Mouse (Mus musculus): ENCODE results near the gene Cmc2. TPM values are rescaled to one million over a fixed set of nuclear protein-coding genes. Genes with fewer than 3 reads are reported as not detected.

The Cmc2 gene
- polyA plus RNA-seq, 1 experiment = 2.6 TPM

DNA sequence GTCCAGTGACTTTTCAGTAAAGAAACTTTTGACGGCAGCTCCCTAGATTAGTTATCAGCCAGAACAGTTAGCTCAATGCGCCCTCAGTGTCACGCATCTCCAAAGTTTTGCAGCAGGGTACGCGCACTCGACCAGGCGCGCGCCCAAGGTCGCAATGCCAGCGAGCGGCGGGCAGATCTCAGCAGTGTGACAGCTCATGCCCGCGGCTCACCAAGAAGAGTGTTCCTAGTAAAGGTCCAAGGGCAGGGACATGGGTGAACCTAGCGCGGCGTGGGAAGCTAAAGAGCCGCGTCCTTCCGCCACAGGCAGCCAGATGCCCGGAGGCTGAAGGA is 284 bp downstream of the Cmc2 start:
- Histone ChIP-seq H3K4me1 (ENCODE audit: control insufficient read depth, insufficient read depth, insufficient read length, low read length) (peaks cover 4% of the 10 kb centered on the region; the same call in 1 of the 2 replicates), H3K27ac (ENCODE audit: insufficient read depth, low read depth, low read length) (peak overlapping the region; percentile 69), H3K27me3 (ENCODE audit: control insufficient read depth, insufficient read depth, low read length) (no peaks in the 10 kb centered on the region), H3K36me3 (ENCODE audit: control insufficient read depth, insufficient read depth, low read length) (no peaks in the 10 kb centered on the region), H3K4me3 (ENCODE audit: low read depth, low read length) (peak overlapping the region; percentile 89)
- TF ChIP-seq CTCF (IDR thresholded peaks at IDR 0.05; ENCODE audit: extremely low read depth, insufficient read length, insufficient replicate concordance, low read depth, low read length) = no peak
- TF ChIP-seq POLR2A (IDR thresholded peaks at IDR 0.05; ENCODE audit: low read depth, low read length) = no peak
- 1% methylated on average over 22 of the region's 22 CpGs for WGBS

DNA sequence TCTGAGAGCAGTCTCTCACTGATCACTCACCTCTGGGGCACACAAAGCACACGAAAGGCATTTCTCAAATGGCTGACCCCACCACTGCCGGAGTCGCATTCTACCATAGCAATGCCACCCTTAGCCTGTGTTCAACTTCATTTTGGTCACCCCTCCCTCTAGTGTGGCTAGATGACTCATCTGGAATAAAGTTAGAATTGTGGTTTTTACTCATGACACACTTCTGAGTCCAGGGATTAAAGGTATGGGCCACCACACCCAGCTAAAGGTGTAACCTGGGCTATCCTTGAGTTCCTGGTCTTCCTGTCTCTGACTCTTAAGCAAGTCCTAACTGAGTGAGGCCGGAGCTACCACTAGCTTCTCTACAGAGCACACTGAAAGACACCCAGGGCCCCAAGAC is 15.4 kb downstream of the Cmc2 start:
- Histone ChIP-seq H3K36me3 (ENCODE audit: control insufficient read depth, insufficient read depth, low read length) (peaks cover 13% of the 10 kb centered on the region; the same call in 1 of the 2 replicates), H3K4me1 (ENCODE audit: control insufficient read depth, insufficient read depth, insufficient read length, low read length) (no peaks in the 10 kb centered on the region), H3K27ac (ENCODE audit: insufficient read depth, low read depth, low read length) (no peak overlapping the region), H3K4me3 (ENCODE audit: low read depth, low read length) (no peak overlapping the region), H3K27me3 (ENCODE audit: control insufficient read depth, insufficient read depth, low read length) (no peaks in the 10 kb centered on the region)
- TF ChIP-seq CTCF (IDR thresholded peaks at IDR 0.05; ENCODE audit: extremely low read depth, insufficient read length, insufficient replicate concordance, low read depth, low read length) (no peak), POLR2A (IDR thresholded peaks at IDR 0.05; ENCODE audit: low read depth, low read length) (no peak)
- 94% methylated on average over 4 of the region's 4 CpGs for WGBS

- Histone ChIP-seq H3K27ac (ENCODE audit: insufficient read depth, low read depth, low read length) (0 out of 2 replicates have a peak overlapping the region, but pooled peaks have one; percentile 46), H3K36me3 (ENCODE audit: control insufficient read depth, insufficient read depth, low read length) (peaks cover 10% of the 10 kb centered on the region; the same call in 1 of the 2 replicates), H3K27me3 (ENCODE audit: control insufficient read depth, insufficient read depth, low read length) (no peaks in the 10 kb centered on the region), H3K4me3 (ENCODE audit: low read depth, low read length) (no peak overlapping the region), H3K4me1 (ENCODE audit: control insufficient read depth, insufficient read depth, insufficient read length, low read length) (no peaks in the 10 kb centered on the region)
- no peak for TF ChIP-seq POLR2A (IDR thresholded peaks at IDR 0.05; ENCODE audit: low read depth, low read length)
- no peak for TF ChIP-seq CTCF (IDR thresholded peaks at IDR 0.05; ENCODE audit: extremely low read depth, insufficient read length, insufficient replicate concordance, low read depth, low read length)
- WGBS = 89% methylated on average over 4 of the region's 4 CpGs
Measured at GRCm38 (mm10) chr8:116905252-116905651, 16.0 kb downstream of the Cmc2 start.

- peak overlapping the region; percentile 46; the same call in 1 of the 2 replicates for H3K27ac ChIP-seq (ENCODE audit: insufficient read depth, low read depth, low read length)
- no peaks in the 10 kb centered on the region for H3K27me3 ChIP-seq (ENCODE audit: control insufficient read depth, insufficient read depth, low read length)
- no peaks in the 10 kb centered on the region for H3K4me1 ChIP-seq (ENCODE audit: control insufficient read depth, insufficient read depth, insufficient read length, low read length)
- peaks cover 10% of the 10 kb centered on the region; the same call in 1 of the 2 replicates for H3K36me3 ChIP-seq (ENCODE audit: control insufficient read depth, insufficient read depth, low read length)
- TF ChIP-seq CTCF (IDR thresholded peaks at IDR 0.05; ENCODE audit: extremely low read depth, insufficient read length, insufficient replicate concordance, low read depth, low read length) (no peak), POLR2A (IDR thresholded peaks at IDR 0.05; ENCODE audit: low read depth, low read length) (no peak)
- over 99% methylated on average over 4 of the region's 4 CpGs for whole genome bisulfite sequencing
- H3K4me3 ChIP-seq (ENCODE audit: low read depth, low read length) = no peak overlapping the region
Measured at GRCm38 (mm10) chr8:116904736-116905135, 16.5 kb downstream of the Cmc2 start.

DNA sequence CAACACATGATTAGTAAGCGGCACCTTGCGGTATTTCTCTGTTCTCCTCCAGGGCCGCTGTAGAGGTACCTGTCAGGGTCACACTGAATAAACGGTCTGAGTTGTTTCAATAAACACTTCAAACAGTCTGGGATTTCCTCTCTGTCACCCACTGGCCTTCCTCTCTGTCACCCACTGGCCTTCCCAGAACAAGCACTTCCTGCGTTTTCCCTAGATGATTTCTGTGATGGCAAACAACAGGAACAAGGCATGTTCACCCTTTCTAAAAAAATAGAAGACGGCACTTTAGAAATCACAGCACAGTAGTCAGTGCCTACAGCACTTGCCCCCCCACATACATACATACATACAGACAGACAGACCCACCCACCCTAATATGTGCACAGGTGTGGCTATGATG is 25.7 kb downstream of the Cmc2 start:
- H3K4me1 ChIP-seq (ENCODE audit: control insufficient read depth, insufficient read depth, insufficient read length, low read length) = peaks cover 7% of the 10 kb centered on the region; the same call in 1 of the 2 replicates
- 93% methylated on average over 6 of the region's 6 CpGs for WGBS
- H3K4me3 ChIP-seq (ENCODE audit: low read depth, low read length) = no peak overlapping the region
- H3K36me3 ChIP-seq (ENCODE audit: control insufficient read depth, insufficient read depth, low read length) = peaks cover 2% of the 10 kb centered on the region; the same call in 1 of the 2 replicates
- TF ChIP-seq POLR2A (IDR thresholded peaks at IDR 0.05; ENCODE audit: low read depth, low read length) = no peak
- TF ChIP-seq CTCF (IDR thresholded peaks at IDR 0.05; ENCODE audit: extremely low read depth, insufficient read length, insufficient replicate concordance, low read depth, low read length) = no peak
- H3K27ac ChIP-seq (ENCODE audit: insufficient read depth, low read depth, low read length) = no peak overlapping the region
- H3K27me3 ChIP-seq (ENCODE audit: control insufficient read depth, insufficient read depth, low read length) = no peaks in the 10 kb centered on the region

DNA sequence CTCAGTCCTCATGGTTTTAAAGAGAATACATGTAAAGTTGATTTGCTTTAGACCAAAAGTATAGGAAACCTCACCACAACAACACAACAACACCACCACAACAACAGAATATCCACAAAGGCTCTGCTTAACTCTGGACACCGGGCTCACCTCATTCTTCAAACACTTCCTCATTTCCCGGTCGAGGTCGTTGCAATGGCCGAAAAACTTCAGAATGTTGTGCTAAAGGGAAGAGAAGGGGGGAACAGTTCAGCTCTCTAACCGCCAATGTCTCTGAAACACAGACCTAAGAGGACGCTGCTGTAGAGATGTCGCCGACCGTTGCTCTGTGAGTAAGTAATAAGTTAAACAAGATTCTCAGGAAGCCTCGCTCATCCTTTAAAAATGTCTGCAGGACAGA is 27.3 kb downstream of the Cmc2 start:
- Histone ChIP-seq H3K27ac (ENCODE audit: insufficient read depth, low read depth, low read length) (no peak overlapping the region), H3K4me1 (ENCODE audit: control insufficient read depth, insufficient read depth, insufficient read length, low read length) (peaks cover 7% of the 10 kb centered on the region; the same call in 1 of the 2 replicates), H3K4me3 (ENCODE audit: low read depth, low read length) (no peak overlapping the region), H3K36me3 (ENCODE audit: control insufficient read depth, insufficient read depth, low read length) (peaks cover 6% of the 10 kb centered on the region), H3K27me3 (ENCODE audit: control insufficient read depth, insufficient read depth, low read length) (no peaks in the 10 kb centered on the region)
- TF ChIP-seq POLR2A (IDR thresholded peaks at IDR 0.05; ENCODE audit: low read depth, low read length) (no peak), CTCF (IDR thresholded peaks at IDR 0.05; ENCODE audit: extremely low read depth, insufficient read length, insufficient replicate concordance, low read depth, low read length) (no peak)
- WGBS = 80% methylated on average over 11 of the region's 11 CpGs

- no peaks in the 10 kb centered on the region for H3K27me3 ChIP-seq (ENCODE audit: control insufficient read depth, insufficient read depth, low read length)
- H3K27ac ChIP-seq (ENCODE audit: insufficient read depth, low read depth, low read length) = no peak overlapping the region
- H3K36me3 ChIP-seq (ENCODE audit: control insufficient read depth, insufficient read depth, low read length) = peaks cover 16% of the 10 kb centered on the region
- WGBS = 74% methylated on average over 9 of the region's 9 CpGs
- peaks cover 7% of the 10 kb centered on the region; the same call in 1 of the 2 replicates for H3K4me1 ChIP-seq (ENCODE audit: control insufficient read depth, insufficient read depth, insufficient read length, low read length)
- no peak overlapping the region for H3K4me3 ChIP-seq (ENCODE audit: low read depth, low read length)
- TF ChIP-seq CTCF (IDR thresholded peaks at IDR 0.05; ENCODE audit: extremely low read depth, insufficient read length, insufficient replicate concordance, low read depth, low read length) (no peak), POLR2A (IDR thresholded peaks at IDR 0.05; ENCODE audit: low read depth, low read length) (no peak)
Measured at GRCm38 (mm10) chr8:116892636-116893035, 28.6 kb downstream of the Cmc2 start.

Data from small intestine, adult 2 months (tissue).